Mouse (Mus musculus) forebrain, embryonic 10.5 days (tissue): ENCODE results near the gene Twf1. TPM values are rescaled to one million over a fixed set of nuclear protein-coding genes. Genes with fewer than 3 reads are reported as not detected.

Experiments used
- DNase-seq: peaks from one replicate; pipeline ENCODE4 v3.0.0-alpha.2; 2017; ENCODE audit warnings: low spot score; ENCODE audit errors: extremely low spot score
- H3K27ac ChIP-seq: fragments of 300-500 bp; sonication (generic); 2 replicates; pipeline ENCODE4 v1.5.1; 2016; ENCODE audit warnings: mild to moderate bottlenecking
- H3K27me3 ChIP-seq: fragments of 300-500 bp; sonication (generic); 2 replicates; pipeline ENCODE4 v1.6.1; 2016; ENCODE audit warnings: mild to moderate bottlenecking; ENCODE audit not compliant: poor library complexity, severe bottlenecking
- H3K36me3 ChIP-seq: fragments of 300-500 bp; sonication (generic); replicated peaks from 2 replicates; pipeline ENCODE4 v1.6.1; 2016; ENCODE audit warnings: mild to moderate bottlenecking, moderate library complexity
- H3K4me1 ChIP-seq: fragments of 300-500 bp; sonication (generic); 2 replicates; pipeline ENCODE4 v1.6.1; 2016
- H3K4me3 ChIP-seq: fragments of 300-500 bp; sonication (generic); 2 replicates; pipeline ENCODE4 v1.5.1; 2016; ENCODE audit warnings: mild to moderate bottlenecking, moderate library complexity
- H3K9me3 ChIP-seq: fragments of 300-500 bp; sonication (generic); 2 replicates; pipeline ENCODE4 v1.6.1; 2016; ENCODE audit warnings: mild to moderate bottlenecking, moderate library complexity
- WGBS: fragments of 180-500 bp; shearing (Covaris S2); methylation state at CpG from one replicate; pipeline ENCODE4 v1.1.7; 2016; 5-methylcytosine and 5-hydroxymethylcytosine counted together
- polyA plus RNA-seq: library from polyadenylated mRNA; unstranded; fragments of >200 nt; fragmentation: Nextera tagmentation; extraction: Ambion mirVana; gene quantifications from 2 replicates; pipeline ENCODE4 v1.2.1, GENCODE M21; 2016

Twf1 gene
- 82.7 and 84.0 TPM in 2 replicates for polyA plus RNA-seq

DNA sequence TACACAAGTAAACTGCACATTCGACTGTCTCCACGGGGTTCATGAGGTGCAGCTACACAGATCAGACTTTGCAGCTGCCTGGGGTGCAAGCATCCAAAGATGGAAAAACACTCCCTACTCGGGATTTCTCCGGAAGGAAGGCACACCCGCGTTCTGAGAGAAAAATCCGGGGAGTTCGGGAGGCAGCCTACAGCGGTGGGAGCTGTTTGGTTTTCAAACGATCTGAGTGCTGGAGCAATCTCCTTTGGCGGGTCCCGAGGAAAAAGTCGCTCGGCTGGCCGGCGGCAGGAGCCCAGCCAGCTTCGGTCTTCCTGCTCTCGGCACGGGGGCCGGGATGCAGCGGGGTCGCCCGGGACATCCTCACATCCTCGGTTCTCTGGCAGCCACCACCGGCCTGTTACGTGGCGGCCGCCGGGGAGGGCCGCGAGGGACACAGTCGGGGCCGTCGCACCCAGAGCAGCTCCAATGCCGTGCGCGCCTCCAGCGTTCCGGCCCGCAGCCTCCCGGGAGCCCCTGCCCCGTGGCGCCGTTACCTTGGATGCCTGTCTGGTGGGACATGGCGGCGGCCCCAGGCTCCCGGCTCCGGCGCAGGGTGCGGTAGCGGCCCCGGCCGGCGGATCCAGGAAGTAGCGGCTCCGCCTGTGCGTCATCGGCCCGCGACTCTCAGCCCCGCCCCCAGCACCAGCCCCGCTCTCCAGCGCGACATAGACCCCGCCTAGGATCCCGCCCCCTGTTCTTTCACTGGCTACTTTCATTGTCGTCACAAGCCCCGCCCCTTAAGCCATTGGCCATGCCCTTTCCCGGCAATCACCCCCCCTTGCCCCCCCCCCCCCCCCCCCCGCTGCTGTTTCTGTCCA, at the start of gene Twf1:
Twf1 (minus strand) TSS at position 671 of the 857 bp plus-strand sequence.
- Histone ChIP-seq H3K36me3 (peaks cover 23% of the 10 kb centered on the region), H3K9me3 (no peaks in the 10 kb centered on the region), H3K27ac (peak within 1 kb of the TSS; percentile 92), H3K27me3 (no peaks in the 10 kb centered on the region), H3K4me1 (peaks cover 18% of the 10 kb centered on the region), H3K4me3 (peak within 1 kb of the TSS; percentile 85)
- DNase-seq = peak; percentile 97
- under 1% methylated on average over 63 of the region's 70 CpGs for WGBS

DNA sequence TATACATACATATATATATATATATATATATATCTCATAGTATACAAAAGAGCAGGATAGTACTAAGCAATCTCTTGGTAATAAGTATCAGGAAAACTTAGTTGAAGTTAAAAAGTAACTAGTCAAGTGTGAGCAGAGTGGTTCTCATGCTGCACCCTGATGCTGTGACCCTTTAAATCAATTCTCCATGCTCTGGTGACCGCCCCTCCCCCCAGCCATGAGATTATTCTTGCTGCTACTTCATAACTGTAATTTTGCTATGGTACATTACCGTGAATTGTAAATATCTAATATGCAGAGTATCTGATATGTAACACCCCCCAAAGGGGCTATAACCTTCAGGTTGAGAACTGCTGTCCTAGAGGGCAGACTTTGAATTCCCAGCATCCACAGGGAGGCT, 49.4 kb upstream of the Twf1 start:
- Histone ChIP-seq H3K27ac (no peak overlapping the region), H3K4me3 (no peak overlapping the region), H3K9me3 (no peaks in the 10 kb centered on the region), H3K36me3 (no peaks in the 10 kb centered on the region), H3K27me3 (peaks cover 10% of the 10 kb centered on the region), H3K4me1 (no peaks in the 10 kb centered on the region)
- 81% methylated on average over 2 of the region's 2 CpGs for WGBS
- DNase-seq = no peak

DNA sequence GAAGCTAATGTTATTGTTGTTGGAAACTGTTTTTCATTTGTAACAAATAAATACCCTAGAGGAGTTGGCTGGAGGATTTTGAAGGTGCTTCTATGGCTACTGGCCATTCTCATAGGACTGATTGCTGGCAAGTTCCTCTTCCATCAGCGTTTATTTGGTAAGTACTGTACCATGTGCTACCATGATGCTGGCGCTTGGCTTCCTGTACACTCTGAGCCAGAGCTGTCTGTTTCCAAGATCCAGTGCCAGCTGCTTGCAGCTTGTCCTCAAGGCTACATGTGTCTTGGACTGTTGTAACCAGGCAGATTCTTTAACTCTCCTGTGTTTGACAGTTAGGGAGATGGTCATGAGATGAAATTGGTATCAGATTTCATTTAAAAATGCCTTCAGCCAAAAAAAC, 48.5 kb upstream of the Twf1 start:
- no peaks in the 10 kb centered on the region for H3K9me3 ChIP-seq
- H3K4me3 ChIP-seq = no peak overlapping the region
- no peak for DNase-seq
- no peak overlapping the region for H3K27ac ChIP-seq
- no peaks in the 10 kb centered on the region for H3K4me1 ChIP-seq
- 89% methylated on average over 2 of the region's 2 CpGs for WGBS
- H3K27me3 ChIP-seq = peaks cover under 1% of the 10 kb centered on the region
- no peaks in the 10 kb centered on the region for H3K36me3 ChIP-seq

DNA sequence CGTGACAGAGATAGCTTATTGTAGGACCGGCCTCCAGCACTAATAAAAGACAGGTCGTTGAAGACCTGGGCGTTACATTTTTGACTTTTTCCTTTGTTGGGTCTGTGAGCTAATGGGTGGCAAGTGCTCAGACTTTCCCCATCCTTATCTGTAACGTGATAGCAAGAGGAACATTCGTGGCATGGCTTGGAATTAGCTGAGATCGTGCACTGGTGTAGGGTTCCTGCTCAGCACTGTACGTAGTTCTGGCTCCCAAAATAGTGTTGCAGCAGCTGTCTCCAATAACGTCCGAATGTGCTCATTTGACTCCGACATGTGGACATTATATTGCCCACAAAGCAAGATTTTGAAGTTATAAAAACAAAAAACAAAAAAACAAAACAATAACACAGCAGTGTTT, 44.8 kb upstream of the Twf1 start:
- 84% methylated on average over 11 of the region's 11 CpGs for WGBS
- Histone ChIP-seq H3K27me3 (peaks cover 22% of the 10 kb centered on the region), H3K4me3 (no peak overlapping the region), H3K27ac (no peak overlapping the region), H3K36me3 (no peaks in the 10 kb centered on the region), H3K4me1 (no peaks in the 10 kb centered on the region), H3K9me3 (no peaks in the 10 kb centered on the region)
- no peak for DNase-seq

DNA sequence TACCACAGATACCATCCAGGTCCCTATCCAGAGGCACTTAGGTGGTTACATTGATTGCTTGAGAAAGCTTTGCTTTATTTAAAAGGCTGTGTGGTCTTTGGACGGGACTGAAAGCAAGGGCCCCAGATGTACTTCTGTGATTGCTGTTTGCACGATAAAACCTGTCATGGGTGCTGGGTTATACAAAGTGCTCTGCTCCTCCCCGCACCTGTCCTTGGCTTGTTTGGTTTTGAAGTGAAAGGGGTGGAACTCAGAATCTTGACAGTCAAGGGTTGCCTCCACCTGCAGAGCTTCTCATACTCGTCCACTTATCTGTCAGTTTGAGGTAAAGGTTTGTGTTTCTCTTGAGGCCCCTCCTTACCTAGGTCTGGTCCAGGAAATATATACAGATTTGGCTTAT, 40.9 kb upstream of the Twf1 start:
- DNase-seq = no peak
- WGBS = 82% methylated on average over 4 of the region's 4 CpGs
- Histone ChIP-seq H3K9me3 (no peaks in the 10 kb centered on the region), H3K4me1 (peaks cover 9% of the 10 kb centered on the region), H3K36me3 (no peaks in the 10 kb centered on the region), H3K27ac (no peak overlapping the region), H3K27me3 (peaks cover 55% of the 10 kb centered on the region), H3K4me3 (no peak overlapping the region)

DNA sequence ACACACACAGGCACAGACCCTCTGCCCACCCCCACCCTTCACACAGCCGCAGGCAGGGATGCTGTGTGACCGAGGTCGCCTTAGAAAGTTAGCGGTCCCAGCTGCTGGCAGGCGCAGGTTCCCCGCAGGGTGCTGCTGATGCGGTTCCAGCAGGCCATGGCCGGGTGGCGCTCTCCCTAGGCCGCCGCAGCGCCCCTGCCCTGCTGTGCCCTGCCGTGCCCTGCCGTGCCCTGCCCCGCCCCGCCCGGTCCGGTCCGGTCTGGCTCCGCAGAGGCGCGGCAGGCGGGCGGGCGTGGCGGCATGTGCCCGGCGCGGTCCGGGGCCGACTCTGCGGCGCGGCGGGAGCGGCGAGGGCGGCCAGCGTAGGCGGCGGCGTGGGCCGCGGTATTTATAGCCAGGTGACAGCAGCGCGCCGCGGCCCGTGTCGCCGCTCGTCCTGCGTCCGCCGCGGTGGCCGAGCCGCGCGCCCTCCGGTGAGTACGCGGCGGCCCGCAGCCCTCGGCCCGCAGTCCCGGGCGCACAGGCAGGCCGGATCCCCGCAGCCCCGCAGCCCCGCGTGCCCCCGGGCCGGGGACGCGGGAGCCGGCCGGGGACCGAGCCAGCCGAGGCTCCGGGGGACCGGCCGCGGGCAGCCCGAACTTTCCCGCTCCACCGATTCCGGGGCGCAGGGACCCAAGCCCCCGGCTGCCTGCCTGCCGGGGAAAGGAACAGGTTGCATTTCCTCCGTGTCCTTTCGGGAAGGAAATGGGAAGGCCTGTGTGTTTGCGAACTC, 39.3 kb upstream of the Twf1 start, which contains the start of gene Tmem117:
Tmem117 (plus strand) TSS at position 403 of the 772 bp plus-strand sequence.
- DNase-seq = peak; percentile 39
- Histone ChIP-seq H3K36me3 (no peaks in the 10 kb centered on the region), H3K9me3 (no peaks in the 10 kb centered on the region), H3K4me1 (peaks cover 9% of the 10 kb centered on the region), H3K27ac (peak within 1 kb of the TSS; percentile 82), H3K4me3 (peak within 1 kb of the TSS; percentile 77), H3K27me3 (peaks cover 55% of the 10 kb centered on the region)
- 3% methylated on average over 89 of the region's 96 CpGs for WGBS

DNA sequence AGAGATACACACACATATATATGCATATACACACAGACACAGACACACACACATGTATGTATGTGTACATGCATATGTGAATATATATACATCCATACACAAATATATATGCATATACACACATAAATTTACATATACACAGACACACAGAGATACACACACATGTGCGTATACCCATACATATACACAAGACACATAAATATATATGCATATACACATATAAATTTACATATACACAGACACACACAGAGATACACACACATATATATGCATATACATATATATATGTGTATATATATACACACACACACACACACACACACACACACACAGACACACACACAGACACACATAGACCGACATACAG, 38.8 kb upstream of the Twf1 start:
- Histone ChIP-seq H3K9me3 (no peaks in the 10 kb centered on the region), H3K27me3 (peaks cover 55% of the 10 kb centered on the region), H3K36me3 (no peaks in the 10 kb centered on the region), H3K4me1 (peaks cover 9% of the 10 kb centered on the region), H3K27ac (peak overlapping the region; percentile 82), H3K4me3 (peak overlapping the region; percentile 77)
- 50% methylated on average over 2 of the region's 2 CpGs for WGBS
- DNase-seq = no peak

DNA sequence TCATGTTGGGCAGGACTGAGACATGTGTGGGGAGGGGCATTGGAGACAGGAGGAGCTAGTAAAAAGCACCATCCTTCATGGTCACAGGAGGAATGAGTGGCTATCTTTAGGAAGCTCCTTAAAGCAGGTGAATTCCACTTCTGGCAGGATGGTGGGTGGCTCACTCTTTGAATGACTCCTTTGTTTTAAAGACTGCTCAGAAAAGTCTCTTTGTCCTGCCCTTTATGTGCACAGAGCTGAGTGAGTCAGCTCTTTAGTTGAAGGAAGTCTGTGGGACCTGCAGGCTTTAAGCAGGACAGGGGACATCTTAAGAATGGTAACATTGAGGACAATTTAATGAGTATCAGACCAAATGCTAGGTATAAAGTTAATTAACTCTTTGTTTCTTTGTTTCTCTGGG, 31.2 kb upstream of the Twf1 start:
- no peak overlapping the region for H3K4me3 ChIP-seq
- no peaks in the 10 kb centered on the region for H3K27me3 ChIP-seq
- H3K4me1 ChIP-seq = no peaks in the 10 kb centered on the region
- H3K27ac ChIP-seq = no peak overlapping the region
- no peak for DNase-seq
- H3K36me3 ChIP-seq = no peaks in the 10 kb centered on the region
- no peaks in the 10 kb centered on the region for H3K9me3 ChIP-seq

DNA sequence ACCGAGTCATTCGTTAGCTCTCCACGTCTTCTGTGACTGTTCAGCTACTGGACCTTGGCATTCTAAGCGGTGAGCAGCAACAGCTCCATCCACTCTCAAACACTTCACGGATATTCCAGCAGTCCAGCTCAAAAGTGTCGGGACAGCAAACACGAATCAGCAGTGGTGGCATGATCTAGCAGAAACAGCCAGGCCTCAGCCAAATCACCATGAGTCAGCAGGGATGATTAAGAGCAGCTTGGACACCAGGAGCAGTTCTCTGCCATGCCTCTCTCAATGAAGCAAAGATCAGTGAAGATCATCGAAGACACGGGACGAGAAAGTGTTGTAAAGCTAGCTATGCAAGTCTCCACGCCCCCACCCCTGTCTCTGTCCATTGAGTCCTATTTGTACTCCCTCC, 26.3 kb upstream of the Twf1 start:
- 91% methylated on average over 11 of the region's 11 CpGs for WGBS
- H3K27ac ChIP-seq = no peak overlapping the region

DNA sequence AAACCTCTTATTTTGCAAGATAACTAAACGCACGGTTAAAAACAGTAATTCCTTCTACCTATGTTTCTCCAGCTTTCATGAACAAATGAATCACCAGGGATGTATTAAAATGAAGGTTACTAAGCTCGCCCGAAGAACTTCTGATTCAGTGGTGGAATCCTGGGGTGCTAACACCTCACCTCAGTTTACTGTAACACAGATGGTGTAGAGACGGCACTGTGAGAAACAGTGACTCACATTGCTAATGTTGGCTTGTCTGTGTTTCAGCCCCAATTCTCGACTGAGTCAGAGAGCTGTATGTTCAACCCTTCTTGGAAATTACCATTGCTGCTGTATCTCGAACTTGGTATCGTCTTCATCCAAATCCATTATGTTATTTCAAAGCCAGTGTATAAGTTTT, 18.1 kb upstream of the Twf1 start:
- no peaks in the 10 kb centered on the region for H3K9me3 ChIP-seq
- 94% methylated on average over 8 of the region's 8 CpGs for WGBS
- H3K4me3 ChIP-seq = no peak overlapping the region
- no peaks in the 10 kb centered on the region for H3K27me3 ChIP-seq
- no peak overlapping the region for H3K27ac ChIP-seq
- no peaks in the 10 kb centered on the region for H3K36me3 ChIP-seq
- DNase-seq = no peak
- H3K4me1 ChIP-seq = no peaks in the 10 kb centered on the region

More for the DNA sequence above, 26.3 kb upstream of the Twf1 start:
- no peak overlapping the region for H3K4me3 ChIP-seq
- no peaks in the 10 kb centered on the region for H3K9me3 ChIP-seq
- H3K27me3 ChIP-seq = no peaks in the 10 kb centered on the region
- DNase-seq = no peak
- no peaks in the 10 kb centered on the region for H3K4me1 ChIP-seq
- no peaks in the 10 kb centered on the region for H3K36me3 ChIP-seq

DNA sequence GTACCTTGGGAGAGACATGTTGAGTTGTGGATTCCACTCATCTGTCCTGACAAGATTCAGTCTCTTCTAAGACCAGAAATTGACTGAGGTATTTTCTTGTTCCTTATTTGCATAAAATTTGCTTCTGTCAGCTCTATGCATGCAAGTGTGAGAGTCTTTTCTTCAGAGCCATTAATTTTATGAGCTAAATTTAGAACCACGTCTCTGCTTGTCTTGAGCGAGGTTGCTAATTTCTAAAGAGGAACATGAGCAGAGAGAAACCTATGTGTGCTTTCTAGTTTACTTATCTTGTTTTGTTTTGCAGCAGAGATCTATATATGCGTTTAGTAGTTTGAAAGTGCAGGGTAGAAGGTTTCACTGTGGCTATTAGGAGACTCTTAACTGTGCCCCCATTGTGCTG, 12.8 kb upstream of the Twf1 start:
- H3K36me3 ChIP-seq = no peaks in the 10 kb centered on the region

DNA sequence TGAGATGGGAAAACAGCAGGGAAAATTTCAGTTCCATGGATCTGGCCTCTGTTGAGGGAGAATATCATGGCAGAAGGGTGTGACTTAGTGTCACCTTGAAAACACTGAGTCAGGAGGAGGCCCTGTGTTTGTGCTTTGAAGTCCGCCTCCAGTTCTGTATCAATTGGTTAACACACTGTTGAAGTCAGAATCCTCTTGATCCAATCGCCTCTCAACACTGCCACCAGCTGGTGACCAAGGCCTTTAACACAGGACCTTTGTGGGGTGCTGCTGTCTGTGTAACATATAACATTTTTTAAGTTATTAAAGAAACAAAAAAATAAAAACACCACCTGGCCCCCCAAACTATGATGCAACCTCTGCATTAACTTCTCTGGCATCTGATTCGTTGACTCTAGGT, 11.7 kb upstream of the Twf1 start:
- no peak overlapping the region for H3K4me3 ChIP-seq
- no peak overlapping the region for H3K27ac ChIP-seq
- no peaks in the 10 kb centered on the region for H3K9me3 ChIP-seq
- H3K27me3 ChIP-seq = no peaks in the 10 kb centered on the region
- no peaks in the 10 kb centered on the region for H3K36me3 ChIP-seq
- 23% methylated on average over 3 of the region's 3 CpGs for WGBS
- DNase-seq = no peak
- H3K4me1 ChIP-seq = peaks cover 13% of the 10 kb centered on the region

More for the DNA sequence above, 12.8 kb upstream of the Twf1 start:
- Histone ChIP-seq H3K4me3 (no peak overlapping the region), H3K27ac (no peak overlapping the region), H3K4me1 (peaks cover 13% of the 10 kb centered on the region), H3K27me3 (no peaks in the 10 kb centered on the region), H3K9me3 (no peaks in the 10 kb centered on the region)
- WGBS = 83% methylated on average over 3 of the region's 3 CpGs
- no peak for DNase-seq

DNA sequence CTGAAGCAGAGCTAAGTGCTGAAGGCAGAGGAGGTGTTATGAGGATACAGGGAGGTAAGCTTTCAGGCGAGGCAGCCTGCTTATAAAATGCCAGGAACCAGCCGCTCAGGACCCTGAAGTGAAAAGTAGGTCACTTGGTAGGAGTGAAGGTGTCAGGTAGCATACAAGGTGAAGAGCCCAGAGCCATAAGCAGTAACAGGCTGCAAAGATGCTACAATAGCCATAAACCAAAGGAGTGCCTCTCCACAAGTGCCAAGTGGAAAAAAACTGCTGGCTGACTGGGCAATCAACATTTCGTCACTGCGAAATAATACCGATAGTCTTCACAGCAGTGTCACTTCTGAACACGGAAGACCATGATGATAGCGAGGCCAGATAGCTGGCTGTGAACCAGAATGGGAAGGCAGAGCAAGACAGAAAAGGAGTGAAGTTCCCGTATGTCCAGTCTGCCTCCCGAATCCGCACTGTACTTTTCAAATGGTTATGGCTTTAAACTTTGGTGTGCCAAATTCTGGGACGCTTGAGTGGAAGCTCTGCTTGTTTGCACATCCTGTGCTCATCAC, 10.5 kb upstream of the Twf1 start:
- Histone ChIP-seq H3K4me1 (peaks cover 13% of the 10 kb centered on the region), H3K4me3 (no peak overlapping the region), H3K27me3 (no peaks in the 10 kb centered on the region), H3K9me3 (no peaks in the 10 kb centered on the region), H3K27ac (no peak overlapping the region), H3K36me3 (no peaks in the 10 kb centered on the region)
- 89% methylated on average over 11 of the region's 11 CpGs for whole genome bisulfite sequencing
- DNase-seq = no peak
